Mouse (Mus musculus): ENCODE measurements around the gene Cln6. TPM values are rescaled to one million over a fixed set of nuclear protein-coding genes. Genes with fewer than 3 reads are reported as not detected.

Cln6 gene
- polyA plus RNA-seq (2014; fragmentation: Illumina TruSeq; extraction: RNeasy Lipid Tissue Mini Kit (QIAGEN cat#74804); ENCODE audit: insufficient read depth, low read depth, low replicate concordance), result 18.3 TPM

DNA sequence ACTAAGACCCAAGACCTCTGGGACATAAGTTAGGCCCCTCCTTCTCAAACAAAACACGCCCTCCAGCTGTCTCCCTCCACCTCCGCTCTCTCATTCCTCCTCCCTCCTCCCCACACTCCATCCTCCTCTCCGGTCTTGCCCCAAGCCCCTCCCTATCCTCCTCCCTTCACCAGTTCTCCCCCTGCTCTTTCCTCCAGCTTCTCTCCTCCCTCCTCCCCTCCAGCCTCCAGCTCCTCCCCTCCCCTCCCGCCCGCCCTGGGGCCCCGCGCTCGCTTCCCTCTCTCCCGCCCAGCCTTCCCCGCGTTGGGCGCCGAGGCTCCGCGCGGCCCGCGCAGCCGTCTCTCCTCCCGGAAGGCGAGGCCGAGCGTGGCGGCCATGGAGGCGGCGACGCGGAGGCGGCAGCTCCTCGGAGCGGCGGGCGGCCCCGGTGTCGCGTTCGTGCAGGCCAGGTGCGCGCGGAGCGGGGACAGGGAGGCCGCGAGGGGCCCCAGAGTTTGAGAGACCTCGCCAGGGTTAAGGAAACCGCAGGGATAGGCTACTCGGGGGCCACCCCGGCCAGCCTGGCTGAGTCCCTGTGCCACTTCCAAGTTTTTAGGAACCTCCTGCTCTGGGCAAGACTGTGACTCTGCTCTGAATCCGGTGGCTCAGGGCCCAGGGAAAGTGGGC, at the start of gene Cln6:
TSS of gene Cln6 (plus strand) at position 280 of the 666 bp plus-strand sequence.

DNA sequence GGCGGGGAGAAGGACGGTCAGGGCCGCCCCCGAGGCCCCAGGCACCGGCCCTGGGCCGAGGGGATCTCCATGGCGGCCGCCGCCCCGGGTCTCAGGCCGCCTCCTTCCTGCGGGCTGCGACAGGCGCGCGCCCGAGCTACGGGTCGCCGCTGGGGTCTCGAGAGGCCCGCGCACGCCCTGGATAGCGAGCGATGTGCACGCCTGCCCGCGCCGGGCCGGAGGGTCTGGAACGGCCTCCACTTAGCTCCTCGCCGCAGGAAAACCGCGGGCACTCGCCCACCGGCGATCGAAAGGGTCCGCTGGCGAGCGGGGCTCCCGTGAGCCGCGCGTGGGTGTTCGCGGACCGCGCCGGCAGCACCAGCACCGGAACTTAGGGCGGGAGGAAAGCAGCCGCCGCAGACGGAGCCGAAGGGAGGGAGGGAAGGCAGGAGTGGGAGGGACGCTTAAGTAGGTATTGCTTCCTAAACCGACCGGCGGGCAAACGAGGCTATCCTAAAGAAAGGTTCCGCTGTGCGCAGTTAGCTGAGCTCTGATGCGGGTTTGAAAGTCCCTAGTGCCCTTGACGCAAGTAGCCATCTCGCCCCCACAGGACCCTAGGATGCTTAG, 27.0 kb upstream of the Cln6 start, which contains the start of gene Fem1b:
TSS of gene Fem1b (minus strand) at position 419 of the 606 bp plus-strand sequence.

GRCm38 (mm10) chr9:62857719-62858261, 19.2 kb downstream of the Cln6 start, which contains the start of gene Calml4:
Gene Calml4, plus strand, starts transcription at chr9:62858080.

Other genes starting within 250 kb of the Cln6 start
- gene Itga11, start 161.0 kb upstream of the Cln6 start, polyA plus RNA-seq (2014; fragmentation: Illumina TruSeq; extraction: RNeasy Lipid Tissue Mini Kit (QIAGEN cat#74804); ENCODE audit: insufficient read depth, low read depth, low replicate concordance), result 0.33 TPM
- 14.5 TPM for gene Fem1b, start 26.9 kb upstream of the Cln6 start, polyA plus RNA-seq (2014; fragmentation: Illumina TruSeq; extraction: RNeasy Lipid Tissue Mini Kit (QIAGEN cat#74804); ENCODE audit: insufficient read depth, low read depth, low replicate concordance)
- 43.9 TPM for gene Calml4, start 19.3 kb downstream of the Cln6 start, polyA plus RNA-seq (2014; fragmentation: Illumina TruSeq; extraction: RNeasy Lipid Tissue Mini Kit (QIAGEN cat#74804); ENCODE audit: insufficient read depth, low read depth, low replicate concordance)
- 14.5 TPM for gene Pias1, start 149.1 kb downstream of the Cln6 start, polyA plus RNA-seq (2014; fragmentation: Illumina TruSeq; extraction: RNeasy Lipid Tissue Mini Kit (QIAGEN cat#74804); ENCODE audit: insufficient read depth, low read depth, low replicate concordance)